Mouse (Mus musculus): ENCODE results near the gene Scai. TPM values are rescaled to one million over a fixed set of nuclear protein-coding genes. Genes with fewer than 3 reads are reported as not detected.
"Not testable (repeated sequence)": the region's sequence is repeated elsewhere in the genome, so short reads cannot be mapped to it uniquely, and the experiment has no call there.

Gene Scai
- polyA plus RNA-seq (2015; fragmentation: Nextera tagmentation; extraction: Ambion mirVana), result 12.3 and 12.5 TPM in 2 replicates

GRCm38 (mm10) chr2:39190561-39191056 lies at the start of gene Scai:
Scai (minus strand) TSS chr2:39190734.
- WGBS, result 0% methylated on average over 41 of the region's 41 CpGs
- 0 out of 2 replicates have a peak, but pooled peaks cover 14% of the 10 kb centered on the region for H3K36me3 ChIP-seq
- peak within 1 kb of the TSS; percentile 77 for H3K4me2 ChIP-seq (replicated peaks)
- peak within 1 kb of the TSS; percentile 79 for H3K9ac ChIP-seq
- ATAC-seq (ENCODE audit: insufficient number of reproducible peaks, low FRiP score, low TSS enrichment, low read depth), result peak; percentile 100
- H3K4me1 ChIP-seq, result peaks cover 17% of the 10 kb centered on the region
- no peaks in the 10 kb centered on the region for H3K27me3 ChIP-seq
- no peaks in the 10 kb centered on the region for H3K9me3 ChIP-seq (replicated peaks)
- peak within 1 kb of the TSS; percentile 97 for H3K27ac ChIP-seq (replicated peaks)
- peak within 1 kb of the TSS; percentile 99 for H3K4me3 ChIP-seq (replicated peaks)

DNA sequence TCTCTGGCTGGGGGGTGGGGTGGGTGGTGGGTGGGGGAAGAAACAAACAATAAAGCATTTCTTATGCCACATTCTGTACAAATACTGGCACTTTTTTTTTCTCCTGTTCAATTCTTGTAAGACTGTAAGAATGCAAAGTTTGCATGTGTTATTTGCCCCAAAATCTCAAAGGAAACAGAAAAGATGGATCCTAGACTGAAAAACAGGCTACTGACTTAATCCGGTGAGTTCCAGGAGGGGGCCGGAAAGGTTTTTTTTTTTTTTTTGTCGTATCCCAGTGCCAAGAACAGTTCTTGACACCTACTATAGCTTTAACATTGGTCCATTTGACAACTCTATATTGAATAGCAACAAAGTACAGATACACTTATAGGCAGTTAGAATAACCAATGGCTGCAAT lies 36.2 kb upstream of the Scai start:
- Histone ChIP-seq H3K4me1 (peaks cover 10% of the 10 kb centered on the region), H3K4me3 (replicated peaks) (peak overlapping the region; percentile 89), H3K4me2 (replicated peaks) (peak overlapping the region; percentile 49), H3K27ac (replicated peaks) (peak overlapping the region; percentile 96), H3K9me3 (replicated peaks) (no peaks in the 10 kb centered on the region), H3K36me3 (no peaks in the 10 kb centered on the region), H3K9ac (peak overlapping the region; percentile 86; the same call in 1 of the 2 replicates), H3K27me3 (no peaks in the 10 kb centered on the region)
- WGBS, result 32% methylated on average over 3 of the region's 3 CpGs
- ATAC-seq (ENCODE audit: insufficient number of reproducible peaks, low FRiP score, low TSS enrichment, low read depth), result no peak

- H3K4me1 ChIP-seq, result peaks cover 10% of the 10 kb centered on the region
- under 1% methylated on average over 50 of the region's 56 CpGs for WGBS
- peak within 1 kb of the TSS; percentile 89 for H3K4me3 ChIP-seq (replicated peaks)
- H3K4me2 ChIP-seq (replicated peaks), result peak within 1 kb of the TSS; percentile 53
- H3K27me3 ChIP-seq, result no peaks in the 10 kb centered on the region
- no peaks in the 10 kb centered on the region for H3K9me3 ChIP-seq (replicated peaks)
- H3K36me3 ChIP-seq, result no peaks in the 10 kb centered on the region
- peak within 1 kb of the TSS; percentile 96 for H3K27ac ChIP-seq (replicated peaks)
- ATAC-seq (ENCODE audit: insufficient number of reproducible peaks, low FRiP score, low TSS enrichment, low read depth), result peak; percentile 98
- H3K9ac ChIP-seq, result peak within 1 kb of the TSS; percentile 86
Measured at GRCm38 (mm10) chr2:39226019-39226640, 35.6 kb upstream of the Scai start, which contains the start of gene Ppp6c. Ppp6c (minus strand) TSS chr2:39226451.

DNA sequence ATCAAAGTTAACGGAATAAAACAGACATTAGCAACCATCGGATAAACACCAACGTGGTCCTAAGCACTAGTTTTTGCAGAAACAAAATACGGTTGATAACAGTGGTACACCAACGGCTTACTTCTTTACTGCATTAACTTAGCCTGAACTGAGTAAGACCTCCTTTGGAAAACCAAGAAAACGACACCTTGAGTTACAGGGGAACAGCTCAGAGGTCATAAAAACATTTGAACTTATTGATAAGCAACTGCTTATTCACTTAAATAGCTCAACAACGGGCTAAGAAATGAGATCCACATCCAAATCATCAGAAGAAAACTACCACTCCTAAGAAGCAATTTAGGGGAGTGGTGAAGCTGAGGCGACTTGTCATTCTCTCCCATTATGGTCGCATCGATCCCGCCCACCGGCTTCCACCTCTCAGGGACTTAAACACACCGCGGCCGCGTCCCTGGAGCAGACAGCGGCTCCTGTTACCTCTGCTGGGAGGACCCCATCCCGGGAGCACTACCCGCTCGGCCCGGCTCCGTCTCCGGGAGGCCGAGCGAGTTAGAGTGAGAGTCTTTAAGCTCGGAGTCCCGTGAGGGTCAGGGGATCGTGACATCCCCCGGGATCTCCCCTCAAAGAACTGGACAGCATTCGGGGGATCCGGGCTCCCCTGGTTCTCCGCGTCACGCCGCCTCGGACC lies 34.9 kb upstream of the Scai start:
- H3K9me3 ChIP-seq (replicated peaks); H3K36me3 ChIP-seq; H3K27me3 ChIP-seq: not testable (repeated sequence)
- Histone ChIP-seq H3K4me1 (peaks cover 10% of the 10 kb centered on the region), H3K9ac (peak overlapping the region; percentile 86), H3K4me2 (replicated peaks) (peak overlapping the region; percentile 53), H3K4me3 (replicated peaks) (peak overlapping the region; percentile 89), H3K27ac (replicated peaks) (peak overlapping the region; percentile 96)
- peak; percentile 52 for ATAC-seq (ENCODE audit: insufficient number of reproducible peaks, low FRiP score, low TSS enrichment, low read depth)
- 3% methylated on average over 30 of the region's 36 CpGs for WGBS

- Histone ChIP-seq H3K4me3 (replicated peaks) (peak overlapping the region; percentile 89), H3K9ac (no peak overlapping the region)
- ATAC-seq (ENCODE audit: insufficient number of reproducible peaks, low FRiP score, low TSS enrichment, low read depth), result no peak
Measured at GRCm38 (mm10) chr2:39224621-39225020, 34.1 kb upstream of the Scai start.

DNA sequence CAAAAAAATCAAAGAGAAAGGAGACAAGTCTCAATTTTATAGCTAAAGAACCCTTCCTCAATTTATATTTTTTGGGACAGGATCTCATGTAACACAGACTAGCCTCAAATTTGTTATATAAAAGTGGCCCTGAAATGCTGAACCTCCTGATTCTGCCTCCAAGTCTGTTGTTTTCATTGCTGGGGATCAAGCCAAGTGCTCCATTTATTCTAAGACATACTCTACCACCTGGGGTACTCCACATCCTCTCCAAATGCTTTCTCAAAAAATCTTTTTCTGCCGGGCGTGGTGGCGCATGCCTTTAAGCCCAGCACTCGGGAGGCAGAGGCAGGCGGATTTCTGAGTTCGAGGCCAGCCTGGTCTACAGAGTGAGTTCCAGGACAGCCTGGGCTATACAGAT lies 29.5 kb upstream of the Scai start:
- 94% methylated on average over 6 of the region's 6 CpGs for WGBS
- no peak overlapping the region for H3K27ac ChIP-seq (replicated peaks)

More at GRCm38 (mm10) chr2:39224621-39225020, 34.1 kb upstream of the Scai start:
- H3K27ac ChIP-seq (replicated peaks), result no peak overlapping the region
- peaks cover 10% of the 10 kb centered on the region for H3K4me1 ChIP-seq
- no peaks in the 10 kb centered on the region for H3K36me3 ChIP-seq
- H3K9me3 ChIP-seq (replicated peaks), result no peaks in the 10 kb centered on the region
- peak overlapping the region; percentile 53 for H3K4me2 ChIP-seq (replicated peaks)
- H3K27me3 ChIP-seq, result no peaks in the 10 kb centered on the region

DNA sequence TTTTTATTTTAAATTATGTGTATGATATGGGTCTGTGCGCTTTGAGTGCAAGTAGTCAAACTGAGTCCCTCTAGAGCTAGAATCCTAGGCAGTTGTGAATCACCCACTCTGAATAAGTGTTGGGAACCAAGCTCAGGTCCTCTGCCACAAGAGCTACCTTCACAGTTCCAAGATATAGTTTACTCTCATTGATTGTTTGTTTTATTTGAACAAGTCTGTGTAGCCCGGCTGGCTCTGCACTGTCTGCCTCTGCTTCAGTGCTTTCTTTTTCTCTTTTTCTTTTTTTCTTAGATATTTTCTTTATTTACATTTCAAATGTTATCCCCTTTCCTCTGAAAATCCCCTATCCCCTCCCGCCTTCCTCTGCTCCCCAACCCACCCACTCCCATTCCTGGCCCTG lies 28.5 kb upstream of the Scai start:
- no peak for ATAC-seq (ENCODE audit: insufficient number of reproducible peaks, low FRiP score, low TSS enrichment, low read depth)
- Histone ChIP-seq H3K9ac (no peak overlapping the region), H3K4me3 (replicated peaks) (no peak overlapping the region), H3K27ac (replicated peaks) (no peak overlapping the region), H3K36me3 (no peaks in the 10 kb centered on the region), H3K9me3 (replicated peaks) (no peaks in the 10 kb centered on the region), H3K4me2 (replicated peaks) (no peak overlapping the region), H3K27me3 (no peaks in the 10 kb centered on the region), H3K4me1 (peaks cover 4% of the 10 kb centered on the region; the same call in 1 of the 2 replicates)
- 84% methylated on average over 3 of the region's 3 CpGs for WGBS

More for the DNA sequence above, 29.5 kb upstream of the Scai start:
- Histone ChIP-seq H3K36me3 (no peaks in the 10 kb centered on the region), H3K9me3 (replicated peaks) (no peaks in the 10 kb centered on the region), H3K9ac (no peak overlapping the region), H3K4me2 (replicated peaks) (no peak overlapping the region), H3K4me3 (replicated peaks) (no peak overlapping the region), H3K27me3 (no peaks in the 10 kb centered on the region), H3K4me1 (peaks cover 10% of the 10 kb centered on the region)
- ATAC-seq (ENCODE audit: insufficient number of reproducible peaks, low FRiP score, low TSS enrichment, low read depth), result no peak

DNA sequence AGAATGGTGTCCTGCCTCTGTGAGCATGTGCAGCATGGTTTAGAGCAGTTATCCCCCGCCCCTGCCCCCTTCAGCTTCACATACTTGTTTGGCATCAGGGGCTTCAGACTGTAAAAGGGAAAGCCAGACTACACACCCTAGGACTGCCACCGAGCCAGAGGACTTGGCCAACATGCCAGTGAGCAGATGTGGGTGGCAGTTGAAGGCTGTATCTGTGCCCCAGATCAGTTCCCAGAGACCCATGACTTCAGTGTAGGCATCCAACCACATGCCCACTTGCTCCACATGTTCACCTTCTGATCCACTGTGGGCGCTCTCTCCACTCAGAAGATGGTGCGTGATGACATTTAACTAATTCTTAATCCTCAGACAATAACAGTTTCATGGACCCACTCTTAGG lies 26.6 kb upstream of the Scai start:
- Histone ChIP-seq H3K36me3 (no peaks in the 10 kb centered on the region), H3K4me1 (0 out of 2 replicates have a peak, but pooled peaks cover 3% of the 10 kb centered on the region), H3K27me3 (no peaks in the 10 kb centered on the region), H3K9me3 (replicated peaks) (no peaks in the 10 kb centered on the region), H3K27ac (replicated peaks) (no peak overlapping the region), H3K4me3 (replicated peaks) (no peak overlapping the region), H3K4me2 (replicated peaks) (no peak overlapping the region), H3K9ac (no peak overlapping the region)
- ATAC-seq (ENCODE audit: insufficient number of reproducible peaks, low FRiP score, low TSS enrichment, low read depth), result no peak
- 87% methylated on average over 4 of the region's 4 CpGs for WGBS

DNA sequence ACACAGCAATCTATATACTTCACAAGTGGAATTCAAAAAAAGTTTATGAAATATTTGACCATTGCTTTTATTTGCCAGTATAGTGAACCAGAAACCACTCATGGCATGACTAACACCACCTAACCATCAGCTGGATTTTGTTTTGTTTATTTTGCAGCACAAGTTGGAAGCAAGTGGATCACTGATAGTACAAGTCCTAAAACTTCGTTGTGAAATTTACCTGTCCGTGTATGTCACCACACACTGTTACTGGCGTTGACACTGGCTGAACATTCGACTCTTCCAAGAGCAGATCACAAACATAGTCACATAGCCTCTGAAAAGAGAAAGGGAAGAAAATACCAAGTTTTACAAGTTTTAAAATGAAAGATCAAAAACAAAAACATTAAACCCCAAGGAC lies 20.2 kb upstream of the Scai start:
- Histone ChIP-seq H3K9ac (no peak overlapping the region), H3K9me3 (replicated peaks) (no peaks in the 10 kb centered on the region), H3K27ac (replicated peaks) (no peak overlapping the region), H3K36me3 (no peaks in the 10 kb centered on the region; the same call in 1 of the 2 replicates), H3K4me3 (replicated peaks) (no peak overlapping the region), H3K4me1 (0 out of 2 replicates have a peak, but pooled peaks cover 3% of the 10 kb centered on the region), H3K4me2 (replicated peaks) (no peak overlapping the region), H3K27me3 (no peaks in the 10 kb centered on the region)
- no peak for ATAC-seq (ENCODE audit: insufficient number of reproducible peaks, low FRiP score, low TSS enrichment, low read depth)
- 88% methylated on average over 4 of the region's 4 CpGs for WGBS

DNA sequence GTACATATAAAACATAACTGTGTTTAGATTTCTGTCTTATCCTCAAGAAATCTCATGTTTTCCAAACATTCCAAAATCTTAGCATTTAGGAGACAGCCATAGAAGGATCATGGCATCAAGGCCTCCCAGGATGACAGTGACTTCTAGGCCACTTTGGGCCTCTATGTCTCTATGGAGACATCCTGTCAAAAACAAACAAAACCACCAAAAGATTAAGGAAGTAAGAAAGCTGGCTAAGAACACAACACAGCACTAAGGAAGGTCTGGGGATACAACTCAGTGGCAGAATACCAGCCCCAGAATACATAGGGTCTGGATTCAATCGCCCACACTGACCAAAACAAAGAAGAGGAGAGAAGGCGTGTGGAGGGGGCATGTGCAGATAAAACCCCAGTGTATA lies 12.8 kb upstream of the Scai start:
- ATAC-seq (ENCODE audit: insufficient number of reproducible peaks, low FRiP score, low TSS enrichment, low read depth), result no peak
- no peak overlapping the region for H3K4me2 ChIP-seq (replicated peaks)
- WGBS, result 87% methylated on average over 2 of the region's 2 CpGs

GRCm38 (mm10) chr2:39194809-39195208 lies 4.3 kb upstream of the Scai start:
- Histone ChIP-seq H3K4me2 (replicated peaks) (no peak overlapping the region), H3K4me1 (peaks cover 6% of the 10 kb centered on the region; the same call in 1 of the 2 replicates), H3K36me3 (peaks cover 25% of the 10 kb centered on the region), H3K4me3 (replicated peaks) (no peak overlapping the region), H3K27me3 (no peaks in the 10 kb centered on the region), H3K9ac (no peak overlapping the region), H3K27ac (replicated peaks) (no peak overlapping the region), H3K9me3 (replicated peaks) (no peaks in the 10 kb centered on the region)
- 90% methylated on average over 2 of the region's 2 CpGs for WGBS
- ATAC-seq (ENCODE audit: insufficient number of reproducible peaks, low FRiP score, low TSS enrichment, low read depth), result no peak

More for the DNA sequence above, 12.8 kb upstream of the Scai start:
- Histone ChIP-seq H3K27me3 (no peaks in the 10 kb centered on the region), H3K36me3 (peaks cover 5% of the 10 kb centered on the region; the same call in 1 of the 2 replicates), H3K4me1 (no peaks in the 10 kb centered on the region), H3K9me3 (replicated peaks) (no peaks in the 10 kb centered on the region), H3K9ac (no peak overlapping the region), H3K27ac (replicated peaks) (no peak overlapping the region), H3K4me3 (replicated peaks) (no peak overlapping the region)
